Mouse (Mus musculus): ENCODE data around the gene St14. TPM values are rescaled to one million over a fixed set of nuclear protein-coding genes. Genes with fewer than 3 reads are reported as not detected.

The St14 gene
- polyA plus RNA-seq, 1 experiment from 2014 or later, result 0.99 TPM

DNA sequence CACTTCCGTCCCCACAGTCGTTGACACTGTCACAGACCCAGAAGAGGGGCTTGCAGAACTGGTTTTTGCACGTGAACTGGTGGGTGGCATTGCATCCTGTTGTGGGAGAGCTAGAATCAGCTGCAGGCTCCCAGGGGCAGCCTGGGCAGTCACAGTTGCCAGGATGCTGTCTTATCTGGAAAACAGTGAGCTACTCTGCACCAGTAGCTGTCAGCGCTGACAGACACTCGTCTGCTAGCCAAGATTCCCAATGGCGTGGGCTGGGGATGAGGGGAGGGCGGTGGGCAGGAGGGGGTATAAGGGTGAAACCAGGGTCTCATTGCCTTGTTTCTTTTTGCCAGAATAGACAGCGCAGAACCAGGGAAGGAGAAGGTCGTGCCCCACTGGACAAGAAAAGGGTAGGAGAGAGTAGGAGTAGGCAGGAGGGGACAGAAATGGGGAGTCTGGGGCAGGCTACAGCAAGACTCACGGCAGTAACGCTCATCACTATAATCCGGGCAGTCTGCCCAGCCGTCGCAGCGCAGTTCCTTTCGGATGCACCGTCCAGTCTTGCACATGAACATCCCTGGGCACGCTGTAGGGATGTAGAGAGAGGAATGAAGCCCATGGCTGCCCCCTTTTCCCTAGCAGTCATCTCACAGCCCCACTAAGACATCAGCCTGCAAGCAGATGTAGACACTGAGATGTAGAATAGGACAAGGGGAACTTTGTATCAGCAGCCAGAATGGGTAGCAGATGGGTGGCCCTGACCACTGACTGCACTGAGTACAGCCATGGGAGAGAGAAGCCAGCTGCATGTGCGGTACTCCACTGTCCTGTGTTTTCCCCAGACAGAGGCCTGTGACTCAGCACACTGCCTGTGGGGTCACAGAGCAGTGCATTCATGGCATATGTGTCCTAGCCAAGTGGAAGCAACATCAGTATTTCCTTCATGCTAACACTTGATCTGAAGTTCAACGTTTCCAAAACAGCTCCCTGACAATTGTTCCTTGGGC is 34.3 kb downstream of the St14 start:
- WGBS (ENCODE audit: insufficient replicate concordance), result 83% methylated on average over 20 of the region's 20 CpGs
- TF ChIP-seq CTCF (IDR thresholded peaks at IDR 0.05; ENCODE audit: low read depth) (no peak), EP300 (IDR thresholded peaks at IDR 0.05; ENCODE audit: low read depth) (no peak)
- ATAC-seq (no peak), DNase-seq (no peak)
- no peaks in the 10 kb centered on the region for H3K27me3 ChIP-seq (ENCODE audit: insufficient read depth, low read length)
- H3K4me3 ChIP-seq (ENCODE audit: low read depth, low read length), result no peak overlapping the region
- no peaks in the 10 kb centered on the region for H3K4me1 ChIP-seq (ENCODE audit: insufficient read depth)
- H3K36me3 ChIP-seq (replicated peaks; ENCODE audit: insufficient read depth, low read length), result no peaks in the 10 kb centered on the region
- H3K9me3 ChIP-seq (ENCODE audit: low read length), result no peaks in the 10 kb centered on the region
- no peak overlapping the region for H3K27ac ChIP-seq (ENCODE audit: low read depth)
- no peak overlapping the region for H3K4me2 ChIP-seq (ENCODE audit: low read depth, low read length)
- no peak overlapping the region for H3K9ac ChIP-seq (replicated peaks)

DNA sequence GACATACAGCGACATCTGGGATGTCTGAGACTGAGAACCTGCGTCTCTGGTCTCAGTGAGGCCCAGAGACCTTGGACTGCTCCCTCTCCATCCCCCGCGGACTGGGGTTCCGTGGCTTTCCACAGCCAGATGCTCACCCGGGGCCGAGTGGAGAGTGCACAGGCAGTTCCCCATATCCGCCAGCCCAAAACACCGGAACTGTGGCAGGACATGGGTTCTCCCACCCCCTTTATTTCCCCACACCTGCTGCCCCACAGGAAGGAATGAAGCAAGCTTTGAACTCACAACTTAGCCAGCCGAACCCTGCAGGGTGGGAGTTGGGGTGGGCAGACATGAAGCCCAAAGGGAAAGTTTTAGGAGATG is 38.8 kb downstream of the St14 start:
- H3K36me3 ChIP-seq (replicated peaks; ENCODE audit: insufficient read depth, low read length), result no peaks in the 10 kb centered on the region
- H3K4me3 ChIP-seq (ENCODE audit: low read depth, low read length), result no peak overlapping the region
- H3K27me3 ChIP-seq (ENCODE audit: insufficient read depth, low read length), result no peaks in the 10 kb centered on the region
- DNase-seq (no peak), ATAC-seq (no peak)
- TF ChIP-seq EP300 (IDR thresholded peaks at IDR 0.05; ENCODE audit: low read depth) (no peak), CTCF (IDR thresholded peaks at IDR 0.05; ENCODE audit: low read depth) (no peak)
- 82% methylated on average over 10 of the region's 10 CpGs for WGBS (ENCODE audit: insufficient replicate concordance)
- H3K27ac ChIP-seq (ENCODE audit: low read depth), result no peak overlapping the region
- no peak overlapping the region for H3K4me2 ChIP-seq (ENCODE audit: low read depth, low read length)
- H3K9me3 ChIP-seq (ENCODE audit: low read length), result no peaks in the 10 kb centered on the region
- H3K9ac ChIP-seq (replicated peaks), result no peak overlapping the region
- no peaks in the 10 kb centered on the region for H3K4me1 ChIP-seq (ENCODE audit: insufficient read depth)

DNA sequence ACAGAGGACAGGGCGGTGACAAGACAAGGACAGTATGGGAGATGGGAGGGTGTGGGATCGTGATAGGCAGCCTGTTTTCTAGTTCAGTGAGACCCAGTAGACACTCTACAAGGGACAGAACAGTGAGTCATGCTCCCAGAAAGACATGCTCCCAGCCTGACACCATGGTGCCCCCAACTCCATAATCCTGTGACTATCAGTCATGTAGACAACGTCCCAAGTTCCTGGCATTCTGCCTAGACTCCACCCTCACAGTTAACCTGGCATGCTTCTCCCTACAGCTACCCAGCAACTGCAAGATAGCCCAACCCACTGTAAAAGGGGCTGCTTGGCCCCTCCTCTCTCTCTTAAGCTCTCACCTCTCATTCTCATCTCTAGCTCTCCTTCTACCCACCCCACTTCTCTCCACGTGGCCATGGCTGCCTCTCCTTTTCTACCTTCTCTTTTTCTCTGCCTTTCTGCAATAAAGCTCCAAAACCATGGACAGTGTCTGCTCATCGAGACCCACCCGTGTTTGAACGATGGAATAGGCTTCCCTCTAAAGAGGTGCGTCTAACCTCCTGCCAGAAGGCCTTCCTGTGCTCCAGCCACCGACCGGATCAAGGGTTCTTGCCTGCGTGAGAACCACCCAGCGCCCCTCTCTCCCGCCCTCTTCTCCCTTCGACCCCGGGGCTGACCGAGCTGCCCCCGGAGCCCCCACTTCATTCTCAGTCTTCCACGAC is 39.4 kb downstream of the St14 start:
- Histone ChIP-seq H3K9ac (replicated peaks) (no peak overlapping the region), H3K36me3 (replicated peaks; ENCODE audit: insufficient read depth, low read length) (no peaks in the 10 kb centered on the region), H3K4me2 (ENCODE audit: low read depth, low read length) (no peak overlapping the region), H3K4me3 (ENCODE audit: low read depth, low read length) (no peak overlapping the region), H3K27ac (ENCODE audit: low read depth) (no peak overlapping the region), H3K4me1 (ENCODE audit: insufficient read depth) (no peaks in the 10 kb centered on the region), H3K9me3 (ENCODE audit: low read length) (no peaks in the 10 kb centered on the region), H3K27me3 (ENCODE audit: insufficient read depth, low read length) (0 out of 2 replicates have a peak, but pooled peaks cover 2% of the 10 kb centered on the region)
- TF ChIP-seq CTCF (IDR thresholded peaks at IDR 0.05; ENCODE audit: low read depth) (no peak), EP300 (IDR thresholded peaks at IDR 0.05; ENCODE audit: low read depth) (no peak)
- ATAC-seq (no peak), DNase-seq (no peak)
- 79% methylated on average over 18 of the region's 18 CpGs for WGBS (ENCODE audit: insufficient replicate concordance)

GRCm38 (mm10) chr9:31091162-31091581 is 40.5 kb downstream of the St14 start:
- Histone ChIP-seq H3K4me3 (ENCODE audit: low read depth, low read length) (no peak overlapping the region), H3K36me3 (replicated peaks; ENCODE audit: insufficient read depth, low read length) (no peaks in the 10 kb centered on the region), H3K4me1 (ENCODE audit: insufficient read depth) (no peaks in the 10 kb centered on the region), H3K9me3 (ENCODE audit: low read length) (no peaks in the 10 kb centered on the region), H3K4me2 (ENCODE audit: low read depth, low read length) (no peak overlapping the region), H3K27me3 (ENCODE audit: insufficient read depth, low read length) (peaks cover 7% of the 10 kb centered on the region; the same call in 1 of the 2 replicates), H3K27ac (ENCODE audit: low read depth) (no peak overlapping the region), H3K9ac (replicated peaks) (no peak overlapping the region)
- DNase-seq (no peak), ATAC-seq (no peak)
- 83% methylated on average over 10 of the region's 10 CpGs for WGBS (ENCODE audit: insufficient replicate concordance)
- no peak for TF ChIP-seq EP300 (IDR thresholded peaks at IDR 0.05; ENCODE audit: low read depth)
- TF ChIP-seq CTCF (IDR thresholded peaks at IDR 0.05; ENCODE audit: low read depth), result no peak

DNA sequence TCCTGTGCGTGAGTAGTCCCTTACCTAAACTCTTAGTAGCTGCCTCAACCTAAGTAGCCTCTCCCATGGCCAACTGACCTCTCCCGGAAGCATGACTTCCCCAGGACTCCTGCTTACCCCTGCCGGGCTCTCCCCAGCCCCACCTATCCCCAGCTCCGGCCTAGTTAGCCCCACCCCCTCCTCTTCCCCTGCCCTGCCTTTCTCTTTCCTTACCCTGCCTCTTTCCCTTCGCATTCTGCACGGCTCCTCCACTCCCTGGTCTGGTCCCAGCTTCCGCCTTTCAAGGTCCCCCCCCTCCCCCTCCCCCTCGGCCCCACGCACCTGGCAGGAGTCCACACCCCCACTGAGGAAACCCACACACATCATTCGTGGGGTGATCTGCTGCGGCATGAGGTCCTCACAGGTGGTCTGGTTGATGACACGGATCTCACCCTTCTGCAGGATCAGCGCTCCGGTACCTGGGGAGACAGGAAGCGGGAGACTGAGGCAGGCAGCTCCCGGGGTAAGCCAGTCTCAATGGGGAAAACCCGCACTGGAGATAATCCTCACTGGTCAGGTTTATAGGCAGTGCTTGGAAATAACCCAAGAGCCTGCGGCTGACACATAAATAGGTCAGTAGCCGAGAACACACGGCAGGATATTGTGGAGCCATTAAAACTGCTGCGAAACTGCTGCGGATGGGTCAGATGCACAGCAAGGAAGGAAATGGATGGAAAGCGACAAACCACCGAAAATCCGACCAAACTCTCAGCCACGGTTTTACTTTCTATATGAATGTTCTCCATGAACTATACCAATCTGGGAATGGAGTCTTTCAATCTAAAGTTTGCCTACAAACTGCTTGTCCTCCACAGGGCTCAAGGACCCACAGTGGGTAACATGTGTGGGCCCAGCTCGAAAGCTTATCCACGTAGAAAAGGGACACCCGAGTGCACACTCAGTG is 41.3 kb downstream of the St14 start:
- WGBS (ENCODE audit: insufficient replicate concordance), result 71% methylated on average over 29 of the region's 29 CpGs
- DNase-seq (no peak), ATAC-seq (no peak)
- H3K9ac ChIP-seq (replicated peaks), result no peak overlapping the region
- no peak overlapping the region for H3K27ac ChIP-seq (ENCODE audit: low read depth)
- H3K4me3 ChIP-seq (ENCODE audit: low read depth, low read length), result no peak overlapping the region
- TF ChIP-seq EP300 (IDR thresholded peaks at IDR 0.05; ENCODE audit: low read depth) (no peak), CTCF (IDR thresholded peaks at IDR 0.05; ENCODE audit: low read depth) (no peak)
- no peak overlapping the region for H3K4me2 ChIP-seq (ENCODE audit: low read depth, low read length)
- H3K4me1 ChIP-seq (ENCODE audit: insufficient read depth), result no peaks in the 10 kb centered on the region
- H3K9me3 ChIP-seq (ENCODE audit: low read length), result no peaks in the 10 kb centered on the region
- no peaks in the 10 kb centered on the region for H3K36me3 ChIP-seq (replicated peaks; ENCODE audit: insufficient read depth, low read length)
- peaks cover 7% of the 10 kb centered on the region; the same call in 1 of the 2 replicates for H3K27me3 ChIP-seq (ENCODE audit: insufficient read depth, low read length)

Measured in liver, postnatal 0 days (tissue).